Mouse (Mus musculus) pancreas, adult 10 weeks (tissue): ENCODE measurements around the gene Olfr315. TPM values are rescaled to one million over a fixed set of nuclear protein-coding genes. Genes with fewer than 3 reads are reported as not detected.

Experiments used
- polyA plus RNA-seq: library from polyadenylated mRNA; stranded (reverse); fragments of 350-450 nt; fragmentation: Illumina TruSeq; extraction: RNeasy Lipid Tissue Mini Kit (QIAGEN cat#74804); gene quantifications from one replicate; pipeline ENCODE4 v1.2.3, GENCODE M21; 2015; ENCODE audit warnings: low read depth, low replicate concordance; ENCODE audit not compliant: insufficient read depth

Gene Olfr315
- polyA plus RNA-seq, result not detected

DNA sequence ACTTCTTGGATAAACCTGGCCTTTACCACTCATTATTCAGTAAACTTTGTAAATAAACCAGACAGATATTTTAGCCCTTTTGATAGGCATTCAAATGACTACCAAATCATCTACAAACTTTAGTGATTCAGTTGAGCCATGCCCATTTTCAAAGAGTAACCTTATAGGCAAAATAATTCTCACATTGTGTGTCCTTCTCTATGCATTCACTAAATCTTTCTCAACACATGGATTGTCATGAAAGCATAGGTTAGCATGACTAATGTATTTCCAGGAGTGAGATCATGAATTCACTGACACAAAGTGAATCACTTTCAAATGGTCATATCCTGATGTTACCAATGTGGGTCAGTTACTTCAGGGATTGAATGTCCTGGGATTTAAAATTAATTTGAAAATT, at the start of gene Olfr315:
TSS of gene Olfr315 (plus strand) at position 301 of the 400 bp plus-strand sequence.

GRCm38 (mm10) chr11:58723914-58724313, 49.1 kb upstream of the Olfr315 start, which contains the start of gene Olfr318:
TSS of gene Olfr318 (minus strand) at chr11:58724014.

DNA sequence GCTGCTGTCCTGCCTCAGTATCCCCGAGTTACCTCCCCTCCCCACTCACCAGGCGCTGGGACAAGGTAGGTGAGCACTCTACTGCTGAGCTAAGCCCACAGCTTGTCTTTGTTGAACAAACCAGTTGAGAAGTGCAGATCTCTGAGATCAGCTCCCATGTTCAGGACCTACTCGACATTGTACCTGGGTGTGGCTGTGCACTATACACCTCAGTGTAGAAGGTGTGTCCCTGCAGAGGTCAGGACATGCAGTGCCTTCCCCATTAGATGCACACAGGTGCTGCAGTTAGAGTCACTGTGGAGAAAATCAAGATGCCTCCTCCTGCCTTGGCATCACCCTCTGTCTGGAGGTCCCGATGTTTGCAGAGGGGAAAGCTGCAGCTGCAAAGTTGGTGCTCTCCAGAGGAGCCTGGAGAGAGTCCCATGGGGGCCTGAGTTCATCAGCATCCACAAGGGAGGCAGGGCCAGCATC, 34.2 kb upstream of the Olfr315 start, which contains the start of gene Olfr317:
TSS of gene Olfr317 (minus strand) at position 421 of the 471 bp plus-strand sequence.

DNA sequence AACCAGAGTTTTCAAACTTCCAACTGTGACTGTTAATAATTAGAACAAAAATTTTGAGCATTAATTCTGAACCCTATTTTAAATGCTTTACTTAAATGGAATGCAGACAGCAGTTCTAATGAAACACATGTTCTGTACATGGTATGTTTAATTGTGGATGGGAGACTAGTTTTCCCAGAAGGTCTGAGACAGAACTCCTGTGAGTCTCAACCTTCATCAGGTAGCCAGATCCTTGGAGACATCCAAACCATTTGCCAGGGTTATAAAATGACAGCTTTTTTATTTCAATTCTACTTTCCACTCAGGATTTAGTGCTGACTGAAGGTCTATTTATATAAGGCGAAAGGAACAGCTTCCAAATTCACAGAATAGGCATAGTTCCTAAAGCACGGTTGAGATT, 20.6 kb upstream of the Olfr315 start, which contains the start of gene Olfr316:
TSS of gene Olfr316 (plus strand) at position 301 of the 400 bp plus-strand sequence.

DNA sequence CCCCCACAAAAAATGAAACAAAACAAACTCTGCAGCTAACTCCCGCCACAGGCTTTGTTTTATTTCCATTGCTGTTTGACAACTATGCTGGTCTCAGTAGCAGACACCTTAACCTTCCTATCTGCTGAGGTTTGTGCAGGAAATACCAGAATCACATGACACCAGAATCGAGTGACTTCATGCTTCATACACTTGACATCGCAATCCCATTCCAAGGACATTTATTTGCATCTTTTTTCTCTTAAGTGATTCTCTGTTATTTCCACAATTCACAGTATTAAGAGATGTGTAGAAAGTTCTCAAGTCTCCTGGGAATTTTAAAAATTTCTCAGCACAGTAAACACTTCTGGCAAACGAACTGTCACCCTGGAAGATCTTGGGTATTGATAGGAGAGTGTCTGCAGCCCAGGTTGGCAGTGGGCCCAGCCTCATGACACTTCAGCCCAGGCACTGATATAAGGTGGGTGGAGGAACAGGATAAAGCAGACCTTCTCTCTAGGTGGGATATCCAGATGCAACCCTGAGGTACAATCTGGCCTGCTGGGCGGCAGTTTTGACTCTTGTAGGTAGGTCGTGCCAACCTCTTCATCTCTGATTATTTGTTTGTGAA, 9.6 kb downstream of the Olfr315 start, which contains the start of gene Olfr314:
TSS of gene Olfr314 (plus strand) at position 473 of the 610 bp plus-strand sequence.

GRCm38 (mm10) chr11:58801558-58802228, 28.7 kb downstream of the Olfr315 start, which contains the start of gene Fam183b:
TSS of gene Fam183b (minus strand) at chr11:58801960.

DNA sequence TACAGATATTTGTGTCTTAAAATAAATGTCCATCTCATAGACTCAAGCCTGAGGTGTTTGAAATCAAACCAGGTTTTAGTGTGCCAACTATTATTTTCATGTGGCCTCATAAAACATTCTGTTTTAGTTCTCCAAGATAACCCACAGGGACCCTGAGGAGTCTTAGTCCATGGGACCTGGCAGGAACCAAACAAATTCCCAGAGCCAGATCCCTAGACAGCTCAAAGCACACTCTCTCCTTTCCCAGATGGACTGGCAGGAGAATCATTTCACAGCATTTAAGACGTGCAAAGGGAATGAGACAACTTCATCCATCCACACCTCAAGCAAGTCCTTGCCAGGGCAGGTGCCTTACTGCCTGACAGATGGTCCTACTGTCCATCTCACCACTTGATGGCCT, 41.7 kb downstream of the Olfr315 start, which contains the start of gene Olfr313:
TSS of gene Olfr313 (plus strand) at position 301 of the 400 bp plus-strand sequence.

GRCm38 (mm10) chr11:58828937-58829336, 55.9 kb downstream of the Olfr315 start, which contains the start of gene Olfr312:
TSS of gene Olfr312 (plus strand) at chr11:58829237.

Other genes with a start within 250 kb of the Olfr315 start
- not detected for gene Olfr330, start 238.4 kb upstream of the Olfr315 start, polyA plus RNA-seq
- gene Olfr329-ps, start 226.8 kb upstream of the Olfr315 start, polyA plus RNA-seq, result not detected
- not detected for gene Olfr328, start 217.6 kb upstream of the Olfr315 start, polyA plus RNA-seq
- gene Olfr224, start 202.6 kb upstream of the Olfr315 start, polyA plus RNA-seq, result not detected
- gene Olfr325, start 195.5 kb upstream of the Olfr315 start, polyA plus RNA-seq, result not detected
- gene Olfr324, start 178.1 kb upstream of the Olfr315 start, polyA plus RNA-seq, result not detected
- gene 2210407C18Rik, start 157.1 kb upstream of the Olfr315 start, polyA plus RNA-seq, result not detected
- gene Olfr323, start 142.7 kb upstream of the Olfr315 start, polyA plus RNA-seq, result not detected
- gene Trim58, start 132.7 kb upstream of the Olfr315 start, polyA plus RNA-seq, result not detected
- gene Olfr322, start 114.4 kb upstream of the Olfr315 start, polyA plus RNA-seq, result not detected
- not detected for gene Olfr320, start 92.1 kb upstream of the Olfr315 start, polyA plus RNA-seq
- not detected for gene Olfr319, start 74.0 kb upstream of the Olfr315 start, polyA plus RNA-seq
- not detected for gene Olfr318, start 49.2 kb upstream of the Olfr315 start, polyA plus RNA-seq
- gene Olfr317, start 34.0 kb upstream of the Olfr315 start, polyA plus RNA-seq, result not detected
- not detected for gene Olfr316, start 20.5 kb upstream of the Olfr315 start, polyA plus RNA-seq
- not detected for gene Olfr314, start 9.8 kb downstream of the Olfr315 start, polyA plus RNA-seq
- gene Fam183b, start 28.8 kb downstream of the Olfr315 start, polyA plus RNA-seq, result 10.9 TPM
- not detected for gene Olfr313, start 41.8 kb downstream of the Olfr315 start, polyA plus RNA-seq
- gene Olfr312, start 56.0 kb downstream of the Olfr315 start, polyA plus RNA-seq, result not detected
- not detected for gene Olfr311, start 66.1 kb downstream of the Olfr315 start, polyA plus RNA-seq
- gene Gm12258, start 74.0 kb downstream of the Olfr315 start, polyA plus RNA-seq, result 3.5 TPM
- gene 2810021J22Rik, start 94.0 kb downstream of the Olfr315 start, polyA plus RNA-seq, result 2.1 TPM
- 0.94 TPM for gene Zfp39, start 131.0 kb downstream of the Olfr315 start, polyA plus RNA-seq
- not detected for gene Btnl10, start 144.7 kb downstream of the Olfr315 start, polyA plus RNA-seq
- 27.0 TPM for gene Rnf187, start 165.7 kb downstream of the Olfr315 start, polyA plus RNA-seq
- not detected for gene Hist3h2ba, start 175.7 kb downstream of the Olfr315 start, polyA plus RNA-seq
- 4.9 TPM for gene Hist3h2a, start 181.5 kb downstream of the Olfr315 start, polyA plus RNA-seq
- gene Trim17, start 181.5 kb downstream of the Olfr315 start, polyA plus RNA-seq, result not detected
- 11.7 TPM for gene Trim11, start 204.9 kb downstream of the Olfr315 start, polyA plus RNA-seq